Mouse (Mus musculus): ENCODE measurements at regions not wholly inside any gene's neighbourhood (a gene's known extent, or its start where the extent isn't known, plus 50 kb on each side); places are given as distances from the start of the nearest gene placed in this dataset.

GRCm38 (mm10) chr3:117038280-117038927 lies 69.6 kb upstream of the Palmd start:
- DNase-seq (ENCODE audit: low read depth, low spot score): no peak

All from skeletal muscle tissue, adult 2 months (tissue).